Mouse (Mus musculus) neural tube, embryonic 14.5 days (tissue): ENCODE data around the gene Zfp580. TPM values are rescaled to one million over a fixed set of nuclear protein-coding genes. Genes with fewer than 3 reads are reported as not detected.
A peak's percentile ranks its signal among the peaks of the same experiment; 100 is the strongest.
"Not testable (repeated sequence)": the region's sequence is repeated elsewhere in the genome, so short reads cannot be mapped to it uniquely, and the experiment has no call there.

Experiments used
- ATAC-seq: fragments of 200-750 bp; cut with Nextera tagmentation; 2 replicates; pipeline ENCODE4 v1.8.0; 2017; ENCODE audit warnings: low read depth, mild to moderate bottlenecking, moderate TSS enrichment, moderate library complexity
- H3K27ac ChIP-seq: fragments of 300-500 bp; sonication (generic); 2 replicates; pipeline ENCODE4 v1.5.1; 2014; ENCODE audit warnings: low read depth, mild to moderate bottlenecking, control low read depth, low read length, moderate library complexity, mixed read lengths
- H3K27me3 ChIP-seq: fragments of 300-500 bp; sonication (generic); 2 replicates; pipeline ENCODE4 v1.6.1; 2014; ENCODE audit warnings: low read length; ENCODE audit not compliant: control insufficient read depth, insufficient read depth
- H3K36me3 ChIP-seq: fragments of 300-500 bp; sonication (generic); 2 replicates; pipeline ENCODE4 v1.6.1; 2014; ENCODE audit warnings: low read length, mixed read lengths; ENCODE audit not compliant: control insufficient read depth, insufficient read depth
- H3K4me1 ChIP-seq: fragments of 300-500 bp; sonication (generic); 2 replicates; pipeline ENCODE4 v1.6.1; 2014; ENCODE audit warnings: low read length; ENCODE audit not compliant: control insufficient read depth, insufficient read depth
- H3K4me2 ChIP-seq: fragments of 300-500 bp; sonication (generic); 2 replicates; pipeline ENCODE4 v1.6.1; 2014; ENCODE audit warnings: mild to moderate bottlenecking, low read depth, low read length, control low read depth
- H3K4me3 ChIP-seq: fragments of 300-500 bp; sonication (generic); 2 replicates; pipeline ENCODE4 v1.5.1; 2014; ENCODE audit warnings: low read depth, low read length, control low read depth, mixed read lengths
- H3K9ac ChIP-seq: fragments of 300-500 bp; sonication (generic); replicated peaks from 2 replicates; pipeline ENCODE4 v1.6.1; 2014; ENCODE audit warnings: low read depth, mild to moderate bottlenecking, control low read depth, low read length, mixed read lengths
- H3K9me3 ChIP-seq: fragments of 300-500 bp; sonication (generic); 2 replicates; pipeline ENCODE4 v1.6.1; 2016; ENCODE audit warnings: low read length; ENCODE audit not compliant: control insufficient read depth
- WGBS: fragments of 180-500 bp; shearing (Covaris S2); extraction: QIAGEN DNeasy Blood & Tissue Kit; methylation state at CpG from one replicate; pipeline ENCODE4 v1.1.7; 2014; 5-methylcytosine and 5-hydroxymethylcytosine counted together
- polyA plus RNA-seq: library from polyadenylated mRNA; unstranded; fragments of >200 nt; fragmentation: Nextera tagmentation; extraction: Ambion mirVana; gene quantifications from 2 replicates; pipeline ENCODE4 v1.2.1, GENCODE M21; 2014

Gene Zfp580
- polyA plus RNA-seq, 1 experiment from 2014 or later: 111 TPM

GRCm38 (mm10) chr7:5016920-5017319, 34.4 kb upstream of the Zfp580 start:
- no peak overlapping the region for H3K4me3 ChIP-seq
- no peak for ATAC-seq
- no peaks in the 10 kb centered on the region for H3K27me3 ChIP-seq
- H3K4me2 ChIP-seq: no peak overlapping the region
- no peak overlapping the region for H3K9ac ChIP-seq
- no peaks in the 10 kb centered on the region for H3K9me3 ChIP-seq
- 96% methylated on average over 2 of the region's 2 CpGs for WGBS
- H3K36me3 ChIP-seq: peaks cover 6% of the 10 kb centered on the region; the same call in 1 of the 2 replicates
- H3K27ac ChIP-seq: no peak overlapping the region
- peaks cover 7% of the 10 kb centered on the region for H3K4me1 ChIP-seq

- Histone ChIP-seq H3K9me3 (no peaks in the 10 kb centered on the region), H3K36me3 (peaks cover 8% of the 10 kb centered on the region; the same call in 1 of the 2 replicates), H3K4me2 (no peak overlapping the region), H3K27me3 (no peaks in the 10 kb centered on the region), H3K9ac (no peak overlapping the region), H3K4me1 (peaks cover 7% of the 10 kb centered on the region), H3K27ac (no peak overlapping the region), H3K4me3 (no peak overlapping the region)
- WGBS: 93% methylated on average over 16 of the region's 16 CpGs
- ATAC-seq: no peak
Observed at GRCm38 (mm10) chr7:5017352-5017751, 34.0 kb upstream of the Zfp580 start.

GRCm38 (mm10) chr7:5017931-5018330, 33.4 kb upstream of the Zfp580 start:
- H3K9me3 ChIP-seq: no peaks in the 10 kb centered on the region
- no peak for ATAC-seq
- H3K9ac ChIP-seq: no peak overlapping the region
- no peak overlapping the region for H3K4me3 ChIP-seq
- H3K27ac ChIP-seq: no peak overlapping the region
- 96% methylated on average over 21 of the region's 21 CpGs for WGBS
- H3K27me3 ChIP-seq: no peaks in the 10 kb centered on the region
- no peak overlapping the region for H3K4me2 ChIP-seq
- peaks cover 7% of the 10 kb centered on the region for H3K4me1 ChIP-seq
- peaks cover 6% of the 10 kb centered on the region; the same call in 1 of the 2 replicates for H3K36me3 ChIP-seq

GRCm38 (mm10) chr7:5019576-5019975, 31.8 kb upstream of the Zfp580 start:
- WGBS: 28% methylated on average over 8 of the region's 8 CpGs
- H3K27me3 ChIP-seq, H3K36me3 ChIP-seq, H3K4me1 ChIP-seq, H3K9me3 ChIP-seq, H3K9ac ChIP-seq, ATAC-seq: not testable (repeated sequence)
- peak overlapping the region; percentile 29 for H3K4me2 ChIP-seq
- H3K27ac ChIP-seq: peak overlapping the region; percentile 60; the same call in 1 of the 2 replicates
- peak overlapping the region; percentile 81 for H3K4me3 ChIP-seq

- ATAC-seq: peak; percentile 89
- under 1% methylated on average over 46 of the region's 49 CpGs for WGBS
- Histone ChIP-seq H3K27ac (peak within 1 kb of the TSS; percentile 92), H3K4me2 (peak within 1 kb of the TSS; percentile 83), H3K27me3 (no peaks in the 10 kb centered on the region), H3K4me1 (peaks cover 7% of the 10 kb centered on the region), H3K4me3 (peak within 1 kb of the TSS; percentile 81), H3K36me3 (peaks cover 9% of the 10 kb centered on the region; the same call in 1 of the 2 replicates), H3K9ac (peak within 1 kb of the TSS; percentile 96), H3K9me3 (no peaks in the 10 kb centered on the region)
Observed at GRCm38 (mm10) chr7:5020000-5020681, 31.2 kb upstream of the Zfp580 start, which contains the start of the genes Zfp865 and Ccdc106. Gene Zfp865 (plus strand): TSS chr7:5020376. Gene Ccdc106 (plus strand): TSS chr7:5020553.

- no peaks in the 10 kb centered on the region for H3K9me3 ChIP-seq
- ATAC-seq: peak; percentile 9
- WGBS: under 1% methylated on average over 14 of the region's 15 CpGs
- peaks cover 7% of the 10 kb centered on the region for H3K4me1 ChIP-seq
- peak overlapping the region; percentile 96 for H3K9ac ChIP-seq
- peak overlapping the region; percentile 81 for H3K4me3 ChIP-seq
- H3K4me2 ChIP-seq: peak overlapping the region; percentile 83
- H3K27ac ChIP-seq: peak overlapping the region; percentile 92
- H3K36me3 ChIP-seq: peaks cover 9% of the 10 kb centered on the region; the same call in 1 of the 2 replicates
- no peaks in the 10 kb centered on the region for H3K27me3 ChIP-seq
Observed at GRCm38 (mm10) chr7:5020685-5021084, 30.7 kb upstream of the Zfp580 start.

GRCm38 (mm10) chr7:5021197-5021596, 30.1 kb upstream of the Zfp580 start:
- WGBS: 58% methylated on average over 5 of the region's 5 CpGs

GRCm38 (mm10) chr7:5029543-5029942, 21.8 kb upstream of the Zfp580 start:
- no peaks in the 10 kb centered on the region for H3K4me1 ChIP-seq
- WGBS: 95% methylated on average over 22 of the region's 22 CpGs
- H3K4me3 ChIP-seq: no peak overlapping the region
- no peaks in the 10 kb centered on the region for H3K27me3 ChIP-seq
- no peak overlapping the region for H3K4me2 ChIP-seq
- no peak overlapping the region for H3K9ac ChIP-seq
- peaks cover 14% of the 10 kb centered on the region for H3K9me3 ChIP-seq
- no peak for ATAC-seq
- H3K36me3 ChIP-seq: peaks cover 46% of the 10 kb centered on the region
- no peak overlapping the region for H3K27ac ChIP-seq

More at GRCm38 (mm10) chr7:5021197-5021596, 30.1 kb upstream of the Zfp580 start:
- H3K27ac ChIP-seq: peak overlapping the region; percentile 92; the same call in 1 of the 2 replicates
- H3K9ac ChIP-seq: peak overlapping the region; percentile 96
- no peaks in the 10 kb centered on the region for H3K9me3 ChIP-seq
- H3K4me1 ChIP-seq: peaks cover 7% of the 10 kb centered on the region
- peak overlapping the region; percentile 81 for H3K4me3 ChIP-seq
- H3K27me3 ChIP-seq: no peaks in the 10 kb centered on the region
- H3K4me2 ChIP-seq: peak overlapping the region; percentile 83
- ATAC-seq: no peak
- H3K36me3 ChIP-seq: peaks cover 9% of the 10 kb centered on the region; the same call in 1 of the 2 replicates

GRCm38 (mm10) chr7:5029946-5030345, 21.4 kb upstream of the Zfp580 start:
- no peak overlapping the region for H3K4me3 ChIP-seq
- no peak overlapping the region for H3K27ac ChIP-seq
- no peaks in the 10 kb centered on the region for H3K27me3 ChIP-seq
- H3K4me1 ChIP-seq: no peaks in the 10 kb centered on the region
- no peak for ATAC-seq
- no peak overlapping the region for H3K4me2 ChIP-seq
- no peak overlapping the region for H3K9ac ChIP-seq
- H3K9me3 ChIP-seq: peaks cover 14% of the 10 kb centered on the region
- 91% methylated on average over 21 of the region's 21 CpGs for WGBS
- peaks cover 46% of the 10 kb centered on the region for H3K36me3 ChIP-seq
